Mouse (Mus musculus) liver, embryonic 15.5 days (tissue): ENCODE measurements around the gene Rhoq. TPM values are rescaled to one million over a fixed set of nuclear protein-coding genes. Genes with fewer than 3 reads are reported as not detected.
A peak's percentile ranks its signal among the peaks of the same experiment; 100 is the strongest.

Experiments
- ATAC-seq: fragments of 200-750 bp; cut with Nextera tagmentation; 2 replicates; pipeline ENCODE4 v1.8.0; 2017; ENCODE audit warnings: moderate number of reproducible peaks, mild to moderate bottlenecking, moderate library complexity; ENCODE audit not compliant: insufficient read depth
- H3K27ac ChIP-seq: fragments of 300-500 bp; sonication (generic); replicated peaks from 2 replicates; pipeline ENCODE4 v1.5.1; 2015; ENCODE audit warnings: mild to moderate bottlenecking, inconsistent platforms
- H3K27me3 ChIP-seq: fragments of 300-500 bp; sonication (generic); 2 replicates; pipeline ENCODE4 v1.6.1; 2015; ENCODE audit warnings: mild to moderate bottlenecking, inconsistent platforms
- H3K36me3 ChIP-seq: fragments of 300-500 bp; sonication (generic); replicated peaks from 2 replicates; pipeline ENCODE4 v1.6.1; 2015; ENCODE audit warnings: moderate library complexity, mild to moderate bottlenecking, inconsistent platforms
- H3K4me1 ChIP-seq: fragments of 300-500 bp; sonication (generic); replicated peaks from 2 replicates; pipeline ENCODE4 v1.6.1; 2015; ENCODE audit warnings: inconsistent platforms
- H3K4me2 ChIP-seq: fragments of 300-500 bp; sonication (generic); 2 replicates; pipeline ENCODE4 v1.6.1; 2015; ENCODE audit warnings: moderate library complexity, mild to moderate bottlenecking, inconsistent platforms
- H3K4me3 ChIP-seq: fragments of 300-500 bp; sonication (generic); replicated peaks from 2 replicates; pipeline ENCODE4 v1.5.1; 2015; ENCODE audit warnings: mild to moderate bottlenecking, inconsistent platforms
- H3K9ac ChIP-seq: fragments of 300-500 bp; sonication (generic); 2 replicates; pipeline ENCODE4 v1.6.1; 2015; ENCODE audit warnings: moderate library complexity, mild to moderate bottlenecking, inconsistent platforms
- H3K9me3 ChIP-seq: fragments of 300-500 bp; sonication (generic); replicated peaks from 2 replicates; pipeline ENCODE4 v1.6.1; 2016; ENCODE audit warnings: inconsistent platforms
- WGBS: fragments of 180-500 bp; shearing (Covaris S2); methylation state at CpG from one replicate; pipeline ENCODE4 v1.1.7; 2015; ENCODE audit warnings: mixed read lengths; ENCODE audit not compliant: insufficient replicate concordance; 5-methylcytosine and 5-hydroxymethylcytosine counted together
- polyA plus RNA-seq: library from polyadenylated mRNA; unstranded; fragments of >200 nt; fragmentation: Nextera tagmentation; extraction: Ambion mirVana; gene quantifications from 2 replicates; pipeline ENCODE4 v1.2.1, GENCODE M21; 2015

Rhoq gene
- polyA plus RNA-seq, 1 experiment from 2014 or later = 1.4 TPM

DNA sequence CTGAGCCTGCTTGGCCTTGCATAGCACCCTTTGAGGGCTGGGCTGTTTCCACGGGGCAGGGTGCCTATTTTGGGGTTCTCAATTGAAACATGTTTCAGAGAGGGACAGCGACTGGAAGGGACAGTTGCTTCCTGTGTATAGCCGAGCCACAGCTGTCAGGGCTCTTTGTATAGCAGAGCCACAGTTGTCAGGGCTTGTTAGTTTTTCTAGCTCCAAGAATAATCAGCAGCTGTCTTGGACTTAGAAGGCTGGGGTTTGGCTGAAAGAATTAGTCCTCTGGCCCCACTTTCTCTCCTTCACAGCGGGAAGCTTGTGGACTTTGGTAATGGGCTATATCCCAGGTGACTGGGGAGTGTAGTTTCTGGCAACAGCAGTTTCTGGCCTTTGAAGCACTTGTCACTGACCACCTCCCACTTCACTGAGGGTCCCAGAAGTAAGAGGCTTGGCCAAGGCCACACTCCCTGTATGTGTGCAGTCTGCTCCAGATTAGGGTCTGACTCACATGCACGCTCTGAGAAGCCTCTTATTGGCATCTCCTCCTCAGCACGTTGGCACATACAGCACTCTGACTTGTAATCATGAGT is 25.8 kb downstream of the Rhoq start:
- no peak for ATAC-seq
- 46% methylated on average over 6 of the region's 6 CpGs for WGBS
- no peak overlapping the region for H3K4me3 ChIP-seq

GRCm38 (mm10) chr17:86991306-86991705 is 28.4 kb downstream of the Rhoq start:
- no peaks in the 10 kb centered on the region for H3K27me3 ChIP-seq
- no peak overlapping the region for H3K4me3 ChIP-seq
- H3K9me3 ChIP-seq = no peaks in the 10 kb centered on the region
- WGBS = 78% methylated on average over 8 of the region's 8 CpGs
- H3K36me3 ChIP-seq = no peaks in the 10 kb centered on the region
- ATAC-seq = no peak
- H3K4me2 ChIP-seq = no peak overlapping the region
- no peaks in the 10 kb centered on the region for H3K4me1 ChIP-seq
- H3K9ac ChIP-seq = no peak overlapping the region
- no peak overlapping the region for H3K27ac ChIP-seq

More for the DNA sequence above, 25.8 kb downstream of the Rhoq start:
- no peak overlapping the region for H3K4me2 ChIP-seq
- no peaks in the 10 kb centered on the region for H3K36me3 ChIP-seq
- H3K9me3 ChIP-seq = no peaks in the 10 kb centered on the region
- no peaks in the 10 kb centered on the region for H3K27me3 ChIP-seq
- no peak overlapping the region for H3K9ac ChIP-seq
- no peak overlapping the region for H3K27ac ChIP-seq
- no peaks in the 10 kb centered on the region for H3K4me1 ChIP-seq

- Histone ChIP-seq H3K36me3 (no peaks in the 10 kb centered on the region; the same call in 1 of the 2 replicates), H3K4me3 (no peak overlapping the region), H3K27ac (no peak overlapping the region), H3K27me3 (no peaks in the 10 kb centered on the region), H3K9me3 (no peaks in the 10 kb centered on the region), H3K4me1 (no peaks in the 10 kb centered on the region), H3K4me2 (no peak overlapping the region), H3K9ac (no peak overlapping the region)
- ATAC-seq = no peak
- WGBS = 74% methylated on average over 6 of the region's 6 CpGs
Observed at GRCm38 (mm10) chr17:86997323-86997722, 34.4 kb downstream of the Rhoq start.

DNA sequence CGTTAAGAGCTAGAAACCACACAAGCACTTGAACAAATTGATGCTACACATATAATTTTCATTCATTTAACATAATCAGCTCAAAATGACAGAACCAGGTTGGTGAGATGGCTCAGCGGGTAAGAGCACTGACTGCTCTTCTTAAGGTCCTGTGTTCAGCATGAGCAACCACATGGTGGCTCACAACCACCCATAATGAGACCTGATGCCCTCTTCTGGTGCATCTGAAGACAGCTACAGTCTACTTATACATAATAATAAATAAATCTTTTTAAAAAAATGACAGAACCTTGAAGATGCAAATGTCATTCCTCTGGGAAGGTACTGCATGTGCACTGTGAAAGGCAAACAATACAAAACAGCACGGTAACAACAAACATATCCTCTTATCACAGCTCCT is 46.1 kb downstream of the Rhoq start:
- H3K4me2 ChIP-seq = no peak overlapping the region
- ATAC-seq = no peak
- no peak overlapping the region for H3K4me3 ChIP-seq
- WGBS = 80% methylated on average over 3 of the region's 3 CpGs
- no peaks in the 10 kb centered on the region for H3K9me3 ChIP-seq
- H3K27ac ChIP-seq = no peak overlapping the region
- peaks cover 4% of the 10 kb centered on the region; the same call in 1 of the 2 replicates for H3K36me3 ChIP-seq
- no peaks in the 10 kb centered on the region for H3K27me3 ChIP-seq
- no peak overlapping the region for H3K9ac ChIP-seq
- no peaks in the 10 kb centered on the region for H3K4me1 ChIP-seq

DNA sequence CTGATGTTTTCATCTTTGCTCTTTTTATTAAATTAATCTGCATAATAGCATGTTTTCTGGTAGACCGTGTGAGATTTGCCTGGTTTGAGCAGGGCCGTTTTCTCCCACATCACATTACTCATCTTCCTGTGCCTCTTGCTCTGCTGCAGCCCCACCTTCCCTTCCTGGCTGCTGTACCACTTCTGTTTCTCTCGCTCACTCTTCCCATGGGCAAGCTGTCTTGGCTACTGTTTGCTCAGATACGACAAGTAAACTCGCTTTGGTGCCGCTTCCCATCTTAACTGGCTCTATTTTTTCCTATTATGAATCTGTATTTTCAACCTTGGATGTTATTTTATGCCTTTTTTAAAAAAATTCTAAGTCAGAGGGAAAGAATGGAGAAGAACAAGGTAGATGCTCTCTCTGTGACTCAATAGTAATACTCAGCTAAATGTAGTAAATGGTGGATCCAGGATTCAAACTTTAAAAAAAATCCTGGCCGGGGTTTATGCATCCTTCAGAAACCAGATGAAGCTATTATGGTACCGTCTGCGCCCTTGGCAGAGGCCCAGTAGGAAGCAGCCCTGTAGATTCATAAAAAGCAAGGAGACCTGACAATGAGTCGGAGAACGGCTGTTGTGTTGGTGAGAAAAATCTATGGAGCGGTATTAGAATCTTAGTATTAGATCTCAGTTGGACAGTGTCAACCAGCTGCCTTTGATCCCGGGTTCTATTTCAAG is 48.6 kb downstream of the Rhoq start:
- no peak for ATAC-seq
- Histone ChIP-seq H3K27ac (no peak overlapping the region), H3K4me1 (no peaks in the 10 kb centered on the region), H3K4me3 (no peak overlapping the region), H3K9me3 (no peaks in the 10 kb centered on the region), H3K9ac (no peak overlapping the region), H3K27me3 (no peaks in the 10 kb centered on the region), H3K36me3 (peaks cover 6% of the 10 kb centered on the region), H3K4me2 (no peak overlapping the region)
- WGBS = 68% methylated on average over 13 of the region's 13 CpGs

DNA sequence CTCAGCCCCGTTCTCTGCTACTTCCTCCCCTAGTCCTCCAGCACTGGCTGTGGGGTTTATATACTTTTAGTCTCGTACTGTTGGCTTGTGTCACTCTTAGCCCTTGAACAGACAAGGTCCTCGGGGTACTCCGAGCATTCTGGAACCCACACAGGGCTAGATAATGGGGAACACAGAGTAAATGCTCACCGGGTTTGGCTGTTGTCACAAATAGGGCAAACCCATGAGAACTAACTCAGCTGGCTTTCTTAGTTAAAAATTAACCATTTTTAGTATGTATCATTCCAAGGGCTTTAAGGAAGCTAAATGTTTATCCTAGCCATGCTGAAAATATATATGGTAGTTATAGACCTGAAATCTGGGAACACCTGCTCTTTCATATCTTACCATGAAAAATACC is 56.8 kb downstream of the Rhoq start:
- Histone ChIP-seq H3K27ac (no peak overlapping the region), H3K9me3 (no peaks in the 10 kb centered on the region), H3K4me1 (peaks cover 11% of the 10 kb centered on the region), H3K4me2 (no peak overlapping the region), H3K4me3 (no peak overlapping the region), H3K27me3 (no peaks in the 10 kb centered on the region), H3K36me3 (peaks cover 11% of the 10 kb centered on the region; the same call in 1 of the 2 replicates), H3K9ac (no peak overlapping the region)
- no peak for ATAC-seq
- 64% methylated on average over 5 of the region's 5 CpGs for WGBS

GRCm38 (mm10) chr17:87024491-87025242 is 61.8 kb downstream of the Rhoq start:
- Histone ChIP-seq H3K4me3 (peak overlapping the region; percentile 93), H3K9ac (peak overlapping the region; percentile 75), H3K27ac (no peak overlapping the region), H3K4me1 (peaks cover 25% of the 10 kb centered on the region), H3K9me3 (no peaks in the 10 kb centered on the region), H3K4me2 (peak overlapping the region; percentile 96), H3K27me3 (no peaks in the 10 kb centered on the region), H3K36me3 (peaks cover 10% of the 10 kb centered on the region)
- WGBS = 1% methylated on average over 55 of the region's 55 CpGs
- peak; percentile 61 for ATAC-seq

- H3K36me3 ChIP-seq = peaks cover 12% of the 10 kb centered on the region
- no peaks in the 10 kb centered on the region for H3K9me3 ChIP-seq
- peak within 1 kb of the TSS; percentile 93 for H3K4me3 ChIP-seq
- peak within 1 kb of the TSS; percentile 75 for H3K9ac ChIP-seq
- under 1% methylated on average over 43 of the region's 43 CpGs for WGBS
- peaks cover 25% of the 10 kb centered on the region for H3K4me1 ChIP-seq
- H3K27ac ChIP-seq = peak within 1 kb of the TSS; percentile 74
- peak within 1 kb of the TSS; percentile 96 for H3K4me2 ChIP-seq
- ATAC-seq = peak; percentile 99
- no peaks in the 10 kb centered on the region for H3K27me3 ChIP-seq
Observed at GRCm38 (mm10) chr17:87025269-87025949, 62.5 kb downstream of the Rhoq start, which contains the start of the genes Pigf and Cript. Gene Pigf, minus strand, starts transcription at chr17:87025406. Gene Cript, plus strand, starts transcription at chr17:87025550.

DNA sequence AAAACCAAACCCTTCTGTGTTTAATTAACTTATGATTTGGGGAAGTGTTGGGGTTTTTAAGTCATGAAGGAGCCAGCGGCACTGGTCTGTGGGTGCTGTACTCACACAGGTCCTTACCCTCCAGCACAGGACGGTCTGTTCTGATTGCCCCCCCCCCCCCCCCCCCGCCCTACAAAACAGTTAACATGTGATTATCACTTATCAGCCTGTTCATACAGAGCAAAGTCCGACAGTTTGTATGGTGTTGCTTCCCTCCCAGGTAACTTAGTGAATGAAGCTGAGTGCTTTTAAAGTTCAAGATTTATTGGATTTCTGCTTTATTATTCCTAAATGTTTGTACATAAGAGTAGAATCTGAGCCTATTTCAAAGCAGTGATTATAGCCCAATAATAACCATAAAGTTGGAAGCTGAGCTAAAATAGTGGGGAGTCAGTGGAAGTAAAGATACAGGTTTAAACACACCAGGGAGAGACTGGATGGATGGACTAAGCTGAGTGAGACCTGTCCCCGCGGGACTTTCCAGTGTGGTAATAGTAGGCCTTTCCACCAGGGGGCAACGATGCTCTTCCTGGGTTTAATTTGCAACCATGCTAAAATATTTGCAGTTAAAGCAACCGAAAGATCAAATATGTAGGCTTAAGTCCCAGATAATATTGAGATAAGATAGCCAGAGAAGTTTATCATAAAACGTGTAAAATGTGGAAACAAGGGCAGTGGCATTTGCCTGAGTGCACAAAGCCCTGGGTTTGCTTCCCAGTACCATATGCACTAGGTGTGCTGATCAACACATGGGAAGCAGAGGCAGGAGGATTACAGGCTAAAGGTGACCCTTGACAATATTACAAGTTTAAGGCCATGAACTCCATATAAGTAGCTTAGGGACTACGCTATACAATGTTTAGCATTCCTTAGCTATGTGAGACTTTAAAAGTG is 73.5 kb downstream of the Rhoq start:
- Histone ChIP-seq H3K9me3 (no peaks in the 10 kb centered on the region), H3K36me3 (peaks cover 26% of the 10 kb centered on the region), H3K4me3 (no peak overlapping the region), H3K4me1 (no peaks in the 10 kb centered on the region), H3K4me2 (no peak overlapping the region), H3K27me3 (no peaks in the 10 kb centered on the region), H3K9ac (no peak overlapping the region), H3K27ac (no peak overlapping the region)
- 38% methylated on average over 10 of the region's 10 CpGs for WGBS
- ATAC-seq = no peak

DNA sequence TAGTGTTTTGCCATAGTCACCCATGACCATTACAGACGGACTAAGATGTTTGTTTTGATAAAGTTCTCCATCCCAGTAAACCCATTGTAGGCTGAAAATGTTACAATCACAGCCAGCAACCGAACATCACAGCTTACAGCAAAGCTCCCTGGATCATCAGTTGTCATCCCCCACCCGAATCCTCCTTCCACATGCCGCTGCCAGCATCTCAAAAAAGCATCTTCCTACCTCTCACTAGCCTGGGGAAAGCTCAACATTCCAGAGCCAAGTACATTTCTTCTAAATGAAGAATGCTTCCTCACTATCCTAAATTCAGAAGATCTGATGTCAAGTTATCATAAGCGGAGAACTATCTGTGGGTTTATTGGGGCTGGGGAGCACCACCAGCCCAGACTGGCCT is 75.6 kb downstream of the Rhoq start:
- Histone ChIP-seq H3K27ac (no peak overlapping the region), H3K27me3 (no peaks in the 10 kb centered on the region), H3K9ac (no peak overlapping the region), H3K4me1 (no peaks in the 10 kb centered on the region), H3K4me3 (no peak overlapping the region), H3K4me2 (no peak overlapping the region), H3K9me3 (no peaks in the 10 kb centered on the region), H3K36me3 (peaks cover 16% of the 10 kb centered on the region)
- no peak for ATAC-seq
- 73% methylated on average over 5 of the region's 5 CpGs for WGBS
